Mouse (Mus musculus) spleen, postnatal 14 days (tissue): ENCODE results near the gene Bhlhe40.

Experiments used
- DNase-seq, 2 experiments: peaks; one replicate each; pipeline ENCODE4 v3.0.0; 2021 to 2022; ENCODE audit warnings: low spot score in 2 of 2

Gene Bhlhe40

DNA sequence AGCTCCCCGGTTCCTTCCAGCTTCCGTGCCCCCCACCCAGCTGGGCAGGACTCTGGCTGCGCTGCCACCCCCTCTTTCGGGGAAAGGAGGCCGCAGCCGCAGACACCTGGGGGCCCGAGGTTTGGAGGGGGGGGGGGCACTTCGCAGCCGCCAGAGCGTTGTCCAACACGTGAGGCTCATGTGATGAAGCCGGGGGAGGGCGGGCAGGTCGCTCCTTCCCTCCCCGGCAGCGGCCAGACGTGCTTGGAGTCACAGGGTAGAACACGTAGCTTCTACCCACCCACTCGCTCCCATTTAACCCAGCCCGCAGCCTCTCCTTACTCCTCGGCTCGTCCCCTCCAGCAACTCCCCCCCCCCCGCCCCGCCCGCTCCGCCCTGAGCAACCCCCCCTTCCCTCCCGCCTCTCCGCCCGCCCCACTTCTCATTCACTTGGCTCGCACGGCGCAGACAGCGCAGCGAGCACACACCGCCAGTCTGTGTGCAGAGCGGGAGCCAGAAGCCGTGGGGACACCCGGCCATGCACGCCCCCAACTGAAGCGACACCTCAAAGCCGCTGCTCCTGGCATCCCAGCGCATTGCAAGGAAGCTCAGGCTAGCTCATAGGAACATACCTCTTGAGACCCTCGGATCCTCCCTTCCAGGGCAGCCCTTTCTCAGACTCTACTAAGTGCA lies at the start of gene Bhlhe40:
TSS of gene Bhlhe40 (plus strand) at position 424 of the 672 bp plus-strand sequence.
- DNase-seq = peak; percentile 50 to 64

DNA sequence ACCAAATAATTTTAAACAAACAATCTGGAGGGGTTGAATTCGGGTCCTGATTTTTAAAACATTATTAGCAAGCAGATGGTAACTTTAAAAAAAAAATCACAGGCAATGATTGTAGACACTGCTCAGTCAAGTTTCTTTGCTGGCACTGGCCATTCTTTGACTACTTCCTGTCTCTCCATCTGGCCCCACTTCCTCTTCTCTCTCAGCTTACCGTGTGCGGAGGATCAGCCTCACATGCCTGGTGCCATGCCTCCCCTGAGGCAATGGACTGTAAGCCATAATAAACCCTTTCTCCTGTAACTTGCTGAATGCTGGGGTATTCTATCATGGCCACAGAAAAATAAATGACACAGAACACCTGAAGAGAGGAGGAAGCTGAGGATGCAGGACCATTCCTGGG lies 48.8 kb upstream of the Bhlhe40 start:
- no peak for DNase-seq

- DNase-seq = no peak
Measured at GRCm38 (mm10) chr6:108618025-108618424, 42.4 kb upstream of the Bhlhe40 start.

DNA sequence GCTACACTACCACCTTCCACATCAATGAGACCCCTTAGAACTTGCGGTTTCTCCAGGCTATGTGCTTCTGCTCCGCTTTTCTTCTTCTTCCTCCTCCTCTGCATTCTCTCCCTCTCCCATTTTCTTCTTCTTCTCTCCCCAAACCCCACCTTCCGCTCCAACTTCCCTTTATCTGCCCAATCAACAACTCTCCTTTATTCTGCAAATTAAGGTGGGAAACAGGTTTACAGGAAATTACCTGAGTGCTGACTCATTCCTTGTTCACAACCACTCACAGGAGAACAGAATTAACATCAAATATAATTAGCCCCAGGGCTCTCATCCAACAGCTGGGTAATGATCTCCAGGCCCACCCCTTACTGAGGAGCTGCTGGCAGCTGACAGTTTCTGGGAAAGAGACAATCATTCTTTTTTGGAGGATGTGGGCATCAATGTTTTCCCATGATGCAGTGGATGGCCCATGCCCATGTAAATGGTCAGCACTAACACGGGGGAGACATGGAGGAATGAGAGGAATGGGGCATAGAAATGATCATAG lies 37.3 kb upstream of the Bhlhe40 start:
- no peak for DNase-seq

DNA sequence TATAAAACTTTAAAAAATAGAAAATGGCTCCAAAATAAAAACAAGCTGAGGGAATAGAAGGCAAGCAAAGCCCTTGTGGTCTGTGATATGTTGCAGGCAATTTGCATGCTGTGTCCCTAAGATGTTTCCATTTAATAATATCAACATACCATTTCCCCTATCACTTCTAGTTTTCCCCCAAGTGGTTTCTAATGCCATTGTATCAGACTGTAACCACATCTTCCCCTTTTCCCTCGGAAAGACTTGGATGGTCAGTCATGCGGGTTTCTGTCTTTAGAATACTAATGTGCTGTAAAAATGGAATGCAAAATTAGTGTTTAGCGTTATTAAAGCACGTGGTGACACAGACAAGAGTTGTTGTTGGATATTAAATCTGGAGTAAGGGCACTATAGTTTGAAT lies 35.5 kb upstream of the Bhlhe40 start:
- no peak for DNase-seq

- peak; percentile 15 to 31 for DNase-seq
Measured at GRCm38 (mm10) chr6:108630701-108631100, 29.7 kb upstream of the Bhlhe40 start.

- DNase-seq = no peak
Measured at GRCm38 (mm10) chr6:108638157-108638833, 22.1 kb upstream of the Bhlhe40 start.

DNA sequence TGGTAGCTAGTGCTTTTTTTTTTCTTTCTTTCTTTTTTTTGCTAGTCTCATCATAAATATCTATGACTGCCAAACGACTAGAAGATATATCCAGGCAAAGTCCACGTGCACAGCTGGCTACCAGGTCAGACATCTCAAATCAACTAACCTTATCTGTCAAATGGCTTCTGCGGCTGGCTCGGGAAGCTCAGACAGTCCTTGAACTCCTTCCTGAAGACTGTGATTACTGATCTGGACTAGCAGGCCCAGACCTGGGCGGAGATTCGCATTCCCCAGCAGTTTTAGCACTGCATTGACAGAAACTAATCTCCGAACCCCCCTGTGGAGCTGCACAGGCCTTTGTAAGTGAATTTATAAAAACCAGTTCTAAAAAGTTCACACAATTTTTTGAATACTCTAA lies 18.4 kb upstream of the Bhlhe40 start:
- DNase-seq = no peak

DNA sequence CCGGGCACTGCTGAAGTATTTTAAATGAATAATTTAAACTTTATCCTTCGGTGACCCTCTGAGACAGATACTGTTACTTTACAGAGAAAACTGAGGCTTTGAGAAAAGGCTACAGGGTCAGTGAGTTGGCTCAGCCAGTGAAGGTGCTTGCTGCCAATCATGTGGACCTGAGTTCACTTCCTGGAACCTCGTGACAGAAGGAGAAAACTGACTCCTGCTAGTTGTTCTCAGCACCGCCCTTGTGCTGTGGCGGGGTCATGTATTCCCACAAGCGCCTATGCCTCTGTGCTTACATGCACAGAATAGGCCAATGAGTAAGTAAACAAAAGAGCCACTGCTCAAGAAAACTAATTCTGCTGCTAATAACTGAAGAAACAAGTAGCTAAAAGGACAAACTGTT lies 17.4 kb upstream of the Bhlhe40 start:
- no peak for DNase-seq

GRCm38 (mm10) chr6:108644311-108644710 lies 16.1 kb upstream of the Bhlhe40 start:
- DNase-seq = no peak

- DNase-seq = no peak
Measured at GRCm38 (mm10) chr6:108647094-108647493, 13.3 kb upstream of the Bhlhe40 start.

DNA sequence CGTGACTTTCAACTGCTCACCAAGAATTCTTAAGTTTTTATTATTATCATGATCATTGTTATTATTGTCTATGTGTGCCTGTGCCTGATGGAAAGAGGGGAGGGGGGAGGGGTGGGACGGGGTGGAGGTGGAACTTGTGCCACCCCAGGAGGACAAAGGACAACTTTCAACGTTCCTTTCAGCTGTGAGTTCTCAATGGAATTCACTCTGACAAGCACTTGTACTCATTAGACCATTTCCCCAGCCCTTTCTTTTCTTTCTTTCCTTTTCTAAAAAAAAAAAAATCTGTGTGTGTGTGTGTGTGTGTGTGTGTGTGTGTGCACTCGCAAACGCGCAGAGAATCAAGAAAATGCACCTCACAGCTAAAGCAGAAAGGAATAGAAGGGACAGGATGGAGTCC lies 12.4 kb upstream of the Bhlhe40 start:
- DNase-seq = no peak

- DNase-seq = no peak
Measured at GRCm38 (mm10) chr6:108655861-108656260, 4.6 kb upstream of the Bhlhe40 start.

DNA sequence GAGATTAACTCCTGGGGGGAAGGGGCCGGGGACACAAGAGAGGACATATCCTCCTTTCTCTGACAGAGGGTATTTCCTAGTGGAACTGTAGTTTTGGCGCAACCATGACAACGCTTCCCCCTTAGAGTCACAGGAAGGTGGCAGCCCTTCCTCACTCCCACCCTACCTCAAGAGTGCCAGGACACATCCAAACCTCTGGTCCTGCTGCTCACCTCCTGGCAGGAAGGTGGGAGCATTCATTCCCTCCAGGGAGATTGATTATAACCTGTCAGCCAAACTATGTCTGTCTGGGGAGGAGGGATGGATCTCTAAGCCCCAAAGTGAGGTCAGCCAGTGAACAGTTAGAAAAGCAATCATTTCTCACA lies 2.4 kb upstream of the Bhlhe40 start:
- no peak for DNase-seq

- DNase-seq = peak in 1 of 2 experiments; percentile 19
Measured at GRCm38 (mm10) chr6:108658416-108659201, 1.8 kb upstream of the Bhlhe40 start.

DNA sequence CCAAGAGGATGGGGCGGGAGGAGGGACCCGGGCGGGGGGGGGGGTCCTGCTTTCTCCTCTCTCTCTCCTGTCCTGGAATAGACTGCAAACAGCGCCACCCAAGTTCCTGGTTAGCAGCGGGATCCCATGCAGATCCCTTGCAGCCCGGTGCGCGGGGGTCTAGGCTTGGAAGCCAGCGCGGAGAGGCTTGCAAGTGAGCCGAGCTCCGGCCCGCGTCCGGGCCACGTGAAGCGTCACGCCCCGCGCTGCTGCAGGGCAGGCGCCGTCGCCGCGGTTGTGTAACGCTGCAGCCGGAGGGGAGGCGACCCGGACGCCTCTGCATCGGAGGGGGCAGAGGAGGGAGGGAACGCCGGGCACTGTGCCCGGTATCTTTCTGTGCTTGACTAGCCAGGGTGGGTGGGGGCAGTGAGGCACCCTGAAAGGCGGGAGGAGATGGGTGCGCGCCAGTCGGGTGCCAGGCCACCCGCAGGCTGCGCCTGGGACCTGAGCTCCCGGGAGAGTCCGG lies 1.2 kb upstream of the Bhlhe40 start:
- DNase-seq = peak; percentile 53 to 63

GRCm38 (mm10) chr6:108659726-108660205 lies 663 bp upstream of the Bhlhe40 start:
- DNase-seq = peak; percentile 17 to 29

GRCm38 (mm10) chr6:108660878-108661389 lies 505 bp downstream of the Bhlhe40 start:
- no peak for DNase-seq

DNA sequence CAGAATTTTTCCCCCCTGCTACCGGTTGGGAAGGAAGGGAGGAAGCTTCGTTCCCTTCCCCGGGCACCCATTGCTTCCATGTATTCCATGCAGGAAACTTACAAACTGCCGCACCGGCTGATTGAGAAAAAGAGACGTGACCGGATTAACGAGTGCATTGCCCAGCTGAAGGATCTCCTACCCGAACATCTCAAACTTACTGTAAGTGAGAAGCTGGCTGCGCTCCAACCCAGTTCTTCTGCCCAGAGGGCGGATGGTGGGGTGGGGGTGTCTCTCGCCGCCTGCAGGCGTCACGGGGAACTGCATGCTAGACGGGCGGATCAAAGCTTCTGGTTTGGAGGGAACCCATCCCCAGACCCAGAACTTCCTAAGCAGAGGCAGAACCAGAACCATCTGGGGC lies 983 bp downstream of the Bhlhe40 start:
- DNase-seq = peak; percentile 65 to 82

- no peak for DNase-seq
Measured at GRCm38 (mm10) chr6:108661890-108662289, 1.5 kb downstream of the Bhlhe40 start.

- DNase-seq = no peak
Measured at GRCm38 (mm10) chr6:108662314-108663240, 2.1 kb downstream of the Bhlhe40 start.
